Mouse (Mus musculus): ENCODE data around the gene Olfr331. TPM values are rescaled to one million over a fixed set of nuclear protein-coding genes. Genes with fewer than 3 reads are reported as not detected.

The Olfr331 gene
- polyA plus RNA-seq, 1 experiment from 2014 or later, result not detected

Other genes with a start within 250 kb of the Olfr331 start
- not detected in 2 replicates for gene 4930438A08Rik, start 227.8 kb downstream of the Olfr331 start, polyA plus RNA-seq (2016; fragmentation: Nextera tagmentation; extraction: Ambion mirVana)
- gene Zfp692, start 195.5 kb downstream of the Olfr331 start, polyA plus RNA-seq (2016; fragmentation: Nextera tagmentation; extraction: Ambion mirVana), result 29.3 and 30.1 TPM in 2 replicates
- gene Zfp672, start 172.2 kb downstream of the Olfr331 start, polyA plus RNA-seq (2016; fragmentation: Nextera tagmentation; extraction: Ambion mirVana), result 37.7 and 40.4 TPM in 2 replicates
- 45.2 and 51.0 TPM in 2 replicates for gene Sh3bp5l, start 171.8 kb downstream of the Olfr331 start, polyA plus RNA-seq (2016; fragmentation: Nextera tagmentation; extraction: Ambion mirVana)
- gene Lypd8, start 123.5 kb downstream of the Olfr331 start, polyA plus RNA-seq (2016; fragmentation: Nextera tagmentation; extraction: Ambion mirVana), result not detected in 2 replicates
- gene 1810065E05Rik, start 81.5 kb downstream of the Olfr331 start, polyA plus RNA-seq (2016; fragmentation: Nextera tagmentation; extraction: Ambion mirVana), result not detected in 2 replicates
- not detected in 2 replicates for gene Gm12253, start 70.0 kb downstream of the Olfr331 start, polyA plus RNA-seq (2016; fragmentation: Nextera tagmentation; extraction: Ambion mirVana)
- not detected in 2 replicates for gene Lypd9, start 49.6 kb downstream of the Olfr331 start, polyA plus RNA-seq (2016; fragmentation: Nextera tagmentation; extraction: Ambion mirVana)
- not detected in 2 replicates for gene Olfr30, start 40.3 kb downstream of the Olfr331 start, polyA plus RNA-seq (2016; fragmentation: Nextera tagmentation; extraction: Ambion mirVana)
- not detected in 2 replicates for gene Olfr332, start 10.0 kb downstream of the Olfr331 start, polyA plus RNA-seq (2016; fragmentation: Nextera tagmentation; extraction: Ambion mirVana)
- not detected in 2 replicates for gene Olfr330, start 32.3 kb upstream of the Olfr331 start, polyA plus RNA-seq (2016; fragmentation: Nextera tagmentation; extraction: Ambion mirVana)
- gene Olfr329-ps, start 43.9 kb upstream of the Olfr331 start, polyA plus RNA-seq (2016; fragmentation: Nextera tagmentation; extraction: Ambion mirVana), result not detected in 2 replicates
- gene Olfr328, start 53.1 kb upstream of the Olfr331 start, polyA plus RNA-seq (2016; fragmentation: Nextera tagmentation; extraction: Ambion mirVana), result 0.06 TPM in 1 of 2 replicates, not detected in the other
- gene Olfr224, start 68.0 kb upstream of the Olfr331 start, polyA plus RNA-seq (2016; fragmentation: Nextera tagmentation; extraction: Ambion mirVana), result not detected in 2 replicates
- not detected in 2 replicates for gene Olfr325, start 75.2 kb upstream of the Olfr331 start, polyA plus RNA-seq (2016; fragmentation: Nextera tagmentation; extraction: Ambion mirVana)
- gene Olfr324, start 92.5 kb upstream of the Olfr331 start, polyA plus RNA-seq (2016; fragmentation: Nextera tagmentation; extraction: Ambion mirVana), result not detected in 2 replicates
- not detected in 2 replicates for gene 2210407C18Rik, start 113.5 kb upstream of the Olfr331 start, polyA plus RNA-seq (2016; fragmentation: Nextera tagmentation; extraction: Ambion mirVana)
- gene Olfr323, start 127.9 kb upstream of the Olfr331 start, polyA plus RNA-seq (2016; fragmentation: Nextera tagmentation; extraction: Ambion mirVana), result not detected in 2 replicates
- gene Trim58, start 137.9 kb upstream of the Olfr331 start, polyA plus RNA-seq (2016; fragmentation: Nextera tagmentation; extraction: Ambion mirVana), result 0.36 and 0.49 TPM in 2 replicates
- not detected in 2 replicates for gene Olfr322, start 156.2 kb upstream of the Olfr331 start, polyA plus RNA-seq (2016; fragmentation: Nextera tagmentation; extraction: Ambion mirVana)
- not detected in 2 replicates for gene Olfr320, start 178.5 kb upstream of the Olfr331 start, polyA plus RNA-seq (2016; fragmentation: Nextera tagmentation; extraction: Ambion mirVana)
- gene Olfr319, start 196.6 kb upstream of the Olfr331 start, polyA plus RNA-seq (2016; fragmentation: Nextera tagmentation; extraction: Ambion mirVana), result 0.10 TPM in 1 of 2 replicates, not detected in the other
- not detected in 2 replicates for gene Olfr318, start 221.4 kb upstream of the Olfr331 start, polyA plus RNA-seq (2016; fragmentation: Nextera tagmentation; extraction: Ambion mirVana)
- 0.27 TPM in 1 of 2 replicates, not detected in the other for gene Olfr317, start 236.6 kb upstream of the Olfr331 start, polyA plus RNA-seq (2016; fragmentation: Nextera tagmentation; extraction: Ambion mirVana)